In the genomic region with DNA sequence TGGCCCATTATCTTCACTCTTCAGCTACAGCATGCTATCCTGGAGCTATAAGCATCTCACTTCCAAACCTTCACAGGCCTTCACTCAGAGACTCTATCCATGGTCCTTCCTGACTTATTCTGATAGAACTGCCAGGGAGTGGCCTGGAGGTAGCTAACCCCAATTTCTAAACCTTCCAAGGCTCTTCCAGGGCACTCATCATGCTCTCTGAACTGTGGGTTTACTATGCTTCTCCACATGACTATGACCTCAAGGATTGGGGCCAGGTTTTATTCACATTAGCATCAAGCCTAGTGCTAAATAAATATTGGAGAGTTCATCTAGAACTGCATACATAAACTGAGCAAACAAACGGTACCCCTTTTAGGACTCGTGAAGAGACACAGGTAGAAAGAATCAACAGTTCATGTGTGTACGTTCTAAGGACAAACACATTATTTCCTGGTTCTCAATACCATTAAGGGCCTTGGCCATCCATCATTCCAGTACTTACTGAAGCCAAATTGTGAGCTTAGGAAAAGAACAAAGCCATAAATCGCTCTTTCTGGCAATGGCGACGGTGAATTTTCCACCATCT, we compare ENCODE assay signal across 8 mouse cellular contexts. TPM values are rescaled to one million over a fixed set of nuclear protein-coding genes. Genes with fewer than 3 reads are reported as not detected.
DNase-seq lines count a peak whose midpoint lies in the region; ATAC-seq lines count a peak whose summit lies in the region.

No protein-coding gene starts in this region.

- intact Hi-C loops in left cerebral cortex, postnatal 10 days (cut with DNase I), result loop anchor here (1.0 kb wide), 1 partner anchor 56 kb away; a partner anchor contains a TSS

- peak; percentile 27 for DNase-seq in embryo, embryonic 11 days
- no peak for DNase-seq in embryo, embryonic 10.5 days (ENCODE audit: low spot score)
- DNase-seq in thymus, postnatal 25 days, result peak; percentile 19
- DNase-seq in thymus, postnatal 10 days (ENCODE audit: low spot score in 2 of 2), result no peak
- no peak for DNase-seq in left cerebral cortex, postnatal 10 days (ENCODE audit: extremely low spot score in 1 of 2, low spot score in 2 of 2)
- no peak for DNase-seq in right cerebral cortex, postnatal 25 days

- no peaks in the 10 kb centered on the region for H3K9me3 ChIP-seq in intestine, embryonic 16.5 days (ENCODE audit: control insufficient read depth, low read length)
- no peaks in the 10 kb centered on the region for H3K9me3 ChIP-seq in neural tube, embryonic 13.5 days

- no peaks in the 10 kb centered on the region for H3K36me3 ChIP-seq in intestine, embryonic 16.5 days (ENCODE audit: control insufficient read depth, insufficient read depth, low read length)
- peaks cover 9% of the 10 kb centered on the region; the same call in 1 of the 2 replicates for H3K36me3 ChIP-seq in neural tube, embryonic 13.5 days

- peaks cover 20% of the 10 kb centered on the region for H3K4me1 ChIP-seq in intestine, embryonic 16.5 days (ENCODE audit: control insufficient read depth, insufficient read depth, low read length)
- H3K4me1 ChIP-seq in neural tube, embryonic 13.5 days (replicated peaks), result peaks cover 37% of the 10 kb centered on the region

- H3K27me3 ChIP-seq in intestine, embryonic 16.5 days (replicated peaks; ENCODE audit: control insufficient read depth, insufficient read depth, low read length), result no peaks in the 10 kb centered on the region
- no peaks in the 10 kb centered on the region for H3K27me3 ChIP-seq in neural tube, embryonic 13.5 days

- under 1% methylated on average over 6 of the region's 6 CpGs for WGBS in intestine, embryonic 16.5 days
- WGBS in neural tube, embryonic 13.5 days, result 7% methylated on average over 6 of the region's 6 CpGs

- peak overlapping the region; percentile 91 for H3K4me3 ChIP-seq in intestine, embryonic 16.5 days (ENCODE audit: low read length)
- peak overlapping the region; percentile 88 for H3K4me3 ChIP-seq in neural tube, embryonic 13.5 days

- 0 out of 2 replicates have a peak, but pooled peaks have one; percentile 0 for ATAC-seq in intestine, embryonic 16.5 days
- ATAC-seq in neural tube, embryonic 13.5 days (ENCODE audit: low read depth), result no peak

- H3K4me2 ChIP-seq in intestine, embryonic 16.5 days (ENCODE audit: low read depth, low read length), result peak overlapping the region; percentile 58
- H3K4me2 ChIP-seq in neural tube, embryonic 13.5 days, result peak overlapping the region; percentile 61

- peak overlapping the region; percentile 95 for H3K9ac ChIP-seq in intestine, embryonic 16.5 days (ENCODE audit: low read depth, low read length)
- H3K9ac ChIP-seq in neural tube, embryonic 13.5 days, result peak overlapping the region; percentile 98

- peak overlapping the region; percentile 99 for H3K27ac ChIP-seq in intestine, embryonic 16.5 days (ENCODE audit: low read length)
- H3K27ac ChIP-seq in neural tube, embryonic 13.5 days (replicated peaks), result peak overlapping the region; percentile 99

RNA-seq across cellular contexts. Expression of a gene that starts 0.7 kb away (rescaled TPM):
- 120 and 128 TPM in 2 replicates for polyA plus RNA-seq in intestine, embryonic 16.5 days (2015; fragmentation: Nextera tagmentation; extraction: Ambion mirVana)
- 749 and 805 TPM in 2 replicates for polyA plus RNA-seq in neural tube, embryonic 13.5 days (2015; fragmentation: Nextera tagmentation; extraction: Ambion mirVana)
- 100 to 1,000 TPM; 798 to 822 TPM for total RNA-seq in left cerebral cortex, postnatal 10 days (2021)

RNA-seq across cellular contexts. Expression of a gene that starts 2.0 kb away (rescaled TPM):
- polyA plus RNA-seq in intestine, embryonic 16.5 days (2015; fragmentation: Nextera tagmentation; extraction: Ambion mirVana), result 121 and 129 TPM in 2 replicates
- 144 TPM in 2 replicates for polyA plus RNA-seq in neural tube, embryonic 13.5 days (2015; fragmentation: Nextera tagmentation; extraction: Ambion mirVana)
- 10 to 100 TPM; 46.8 to 51.4 TPM for total RNA-seq in left cerebral cortex, postnatal 10 days (2021)

RNA-seq across cellular contexts. Expression of a gene that starts 41.5 kb away (rescaled TPM):
- polyA plus RNA-seq in intestine, embryonic 16.5 days (2015; fragmentation: Nextera tagmentation; extraction: Ambion mirVana), result 4.5 and 4.6 TPM in 2 replicates
- polyA plus RNA-seq in neural tube, embryonic 13.5 days (2015; fragmentation: Nextera tagmentation; extraction: Ambion mirVana), result 2.3 and 2.6 TPM in 2 replicates
- total RNA-seq in left cerebral cortex, postnatal 10 days (2021), result under 1 TPM in 1 of 2 experiments, not detected in 1; 0.43 TPM

RNA-seq across cellular contexts. Expression of a gene that starts 56.3 kb away (rescaled TPM):
- polyA plus RNA-seq in intestine, embryonic 16.5 days (2015; fragmentation: Nextera tagmentation; extraction: Ambion mirVana), result 7.2 and 7.4 TPM in 2 replicates
- polyA plus RNA-seq in neural tube, embryonic 13.5 days (2015; fragmentation: Nextera tagmentation; extraction: Ambion mirVana), result 7.9 TPM in 2 replicates
- 10 to 100 TPM; 12.4 to 13.1 TPM for total RNA-seq in left cerebral cortex, postnatal 10 days (2021)

Comparison
In these comparisons a context has a peak if more than half of its experiments do, and no peak if none do; other contexts are left out.
1. DNase-seq: peak in embryo, embryonic 11 days (single experiment) and thymus, postnatal 25 days (single experiment); none in embryo, embryonic 10.5 days (single experiment), thymus, postnatal 10 days (0 of 2), left cerebral cortex, postnatal 10 days (0 of 2) and right cerebral cortex, postnatal 25 days (single experiment).